Mouse (Mus musculus): ENCODE results near the gene Ccdc33. TPM values are rescaled to one million over a fixed set of nuclear protein-coding genes. Genes with fewer than 3 reads are reported as not detected.

Ccdc33 gene
- polyA plus RNA-seq, 1 experiment: 7.8 TPM

GRCm38 (mm10) chr9:58114019-58114418 is 4.6 kb downstream of the Ccdc33 start:
- WGBS: 21% methylated on average over 9 of the region's 9 CpGs

GRCm38 (mm10) chr9:58113279-58113884 is 5.2 kb downstream of the Ccdc33 start:
- Histone ChIP-seq H3K4me3 (replicated peaks; ENCODE audit: extremely low read depth, low read depth, low read length) (no peak overlapping the region), H3K4me1 (ENCODE audit: control insufficient read depth, insufficient read depth, low read length) (no peaks in the 10 kb centered on the region)
- TF ChIP-seq CTCF (IDR thresholded peaks at IDR 0.05; ENCODE audit: insufficient read depth, low read length) (no peak), POLR2A (IDR thresholded peaks at IDR 0.05; ENCODE audit: borderline replicate concordance, extremely low read depth, low read depth, low read length) (no peak)
- no peak for DNase-seq
- WGBS: 20% methylated on average over 22 of the region's 22 CpGs

More at GRCm38 (mm10) chr9:58114019-58114418, 4.6 kb downstream of the Ccdc33 start:
- Histone ChIP-seq H3K4me1 (ENCODE audit: control insufficient read depth, insufficient read depth, low read length) (no peaks in the 10 kb centered on the region), H3K4me3 (replicated peaks; ENCODE audit: extremely low read depth, low read depth, low read length) (no peak overlapping the region)
- no peak for DNase-seq
- TF ChIP-seq CTCF (IDR thresholded peaks at IDR 0.05; ENCODE audit: insufficient read depth, low read length) (no peak), POLR2A (IDR thresholded peaks at IDR 0.05; ENCODE audit: borderline replicate concordance, extremely low read depth, low read depth, low read length) (no peak)

- no peaks in the 10 kb centered on the region for H3K4me1 ChIP-seq (ENCODE audit: control insufficient read depth, insufficient read depth, low read length)
- H3K4me3 ChIP-seq (replicated peaks; ENCODE audit: extremely low read depth, low read depth, low read length): no peak overlapping the region
- no peak for DNase-seq
- 16% methylated on average over 6 of the region's 6 CpGs for WGBS
- no peak for TF ChIP-seq POLR2A (IDR thresholded peaks at IDR 0.05; ENCODE audit: borderline replicate concordance, extremely low read depth, low read depth, low read length)
- TF ChIP-seq CTCF (IDR thresholded peaks at IDR 0.05; ENCODE audit: insufficient read depth, low read length): no peak
These were observed 5.8 kb downstream of the Ccdc33 start for GRCm38 (mm10) chr9:58112866-58113278.

GRCm38 (mm10) chr9:58112321-58112751 is 6.3 kb downstream of the Ccdc33 start:
- TF ChIP-seq POLR2A (IDR thresholded peaks at IDR 0.05; ENCODE audit: borderline replicate concordance, extremely low read depth, low read depth, low read length) (no peak), CTCF (IDR thresholded peaks at IDR 0.05; ENCODE audit: insufficient read depth, low read length) (no peak)
- Histone ChIP-seq H3K4me1 (ENCODE audit: control insufficient read depth, insufficient read depth, low read length) (no peaks in the 10 kb centered on the region), H3K4me3 (replicated peaks; ENCODE audit: extremely low read depth, low read depth, low read length) (no peak overlapping the region)
- no peak for DNase-seq
- WGBS: 39% methylated on average over 6 of the region's 6 CpGs

GRCm38 (mm10) chr9:58111431-58111830 is 7.2 kb downstream of the Ccdc33 start:
- WGBS: 71% methylated on average over 6 of the region's 6 CpGs
- Histone ChIP-seq H3K4me1 (ENCODE audit: control insufficient read depth, insufficient read depth, low read length) (no peaks in the 10 kb centered on the region), H3K4me3 (replicated peaks; ENCODE audit: extremely low read depth, low read depth, low read length) (no peak overlapping the region)
- TF ChIP-seq POLR2A (IDR thresholded peaks at IDR 0.05; ENCODE audit: borderline replicate concordance, extremely low read depth, low read depth, low read length) (no peak), CTCF (IDR thresholded peaks at IDR 0.05; ENCODE audit: insufficient read depth, low read length) (no peak)
- DNase-seq: no peak

GRCm38 (mm10) chr9:58110787-58111186 is 7.8 kb downstream of the Ccdc33 start:
- DNase-seq: no peak
- Histone ChIP-seq H3K4me3 (replicated peaks; ENCODE audit: extremely low read depth, low read depth, low read length) (no peak overlapping the region), H3K4me1 (ENCODE audit: control insufficient read depth, insufficient read depth, low read length) (no peaks in the 10 kb centered on the region)
- no peak for TF ChIP-seq POLR2A (IDR thresholded peaks at IDR 0.05; ENCODE audit: borderline replicate concordance, extremely low read depth, low read depth, low read length)
- TF ChIP-seq CTCF (IDR thresholded peaks at IDR 0.05; ENCODE audit: insufficient read depth, low read length): no peak
- WGBS: 71% methylated on average over 5 of the region's 5 CpGs

GRCm38 (mm10) chr9:58107494-58107893 is 11.1 kb downstream of the Ccdc33 start:
- whole genome bisulfite sequencing: 67% methylated on average over 5 of the region's 5 CpGs
- no peak for DNase-seq
- TF ChIP-seq POLR2A (IDR thresholded peaks at IDR 0.05; ENCODE audit: borderline replicate concordance, extremely low read depth, low read depth, low read length): no peak
- TF ChIP-seq CTCF (IDR thresholded peaks at IDR 0.05; ENCODE audit: insufficient read depth, low read length): no peak
- Histone ChIP-seq H3K4me1 (ENCODE audit: control insufficient read depth, insufficient read depth, low read length) (no peaks in the 10 kb centered on the region), H3K4me3 (replicated peaks; ENCODE audit: extremely low read depth, low read depth, low read length) (no peak overlapping the region)

GRCm38 (mm10) chr9:58105595-58106169 is 12.9 kb downstream of the Ccdc33 start:
- no peak for DNase-seq
- Histone ChIP-seq H3K4me3 (replicated peaks; ENCODE audit: extremely low read depth, low read depth, low read length) (no peak overlapping the region), H3K4me1 (ENCODE audit: control insufficient read depth, insufficient read depth, low read length) (no peaks in the 10 kb centered on the region)
- WGBS: 46% methylated on average over 15 of the region's 15 CpGs
- TF ChIP-seq POLR2A (IDR thresholded peaks at IDR 0.05; ENCODE audit: borderline replicate concordance, extremely low read depth, low read depth, low read length) (no peak), CTCF (IDR thresholded peaks at IDR 0.05; ENCODE audit: insufficient read depth, low read length) (no peak)

GRCm38 (mm10) chr9:58103647-58104046 is 15.0 kb downstream of the Ccdc33 start:
- no peak for DNase-seq
- TF ChIP-seq POLR2A (IDR thresholded peaks at IDR 0.05; ENCODE audit: borderline replicate concordance, extremely low read depth, low read depth, low read length) (no peak), CTCF (IDR thresholded peaks at IDR 0.05; ENCODE audit: insufficient read depth, low read length) (no peak)
- Histone ChIP-seq H3K4me3 (replicated peaks; ENCODE audit: extremely low read depth, low read depth, low read length) (no peak overlapping the region), H3K4me1 (ENCODE audit: control insufficient read depth, insufficient read depth, low read length) (no peaks in the 10 kb centered on the region)
- 64% methylated on average over 6 of the region's 6 CpGs for WGBS

- DNase-seq: no peak
- no peaks in the 10 kb centered on the region for H3K4me1 ChIP-seq (ENCODE audit: control insufficient read depth, insufficient read depth, low read length)
- WGBS: 60% methylated on average over 4 of the region's 4 CpGs
- no peak overlapping the region for H3K4me3 ChIP-seq (replicated peaks; ENCODE audit: extremely low read depth, low read depth, low read length)
- TF ChIP-seq CTCF (IDR thresholded peaks at IDR 0.05; ENCODE audit: insufficient read depth, low read length) (no peak), POLR2A (IDR thresholded peaks at IDR 0.05; ENCODE audit: borderline replicate concordance, extremely low read depth, low read depth, low read length) (no peak)
These were observed 16.6 kb downstream of the Ccdc33 start for GRCm38 (mm10) chr9:58102013-58102412.
